Mouse (Mus musculus) brain, embryonic 14.5 days (tissue): ENCODE measurements around the gene Papln.

Source experiments
- CTCF ChIP-seq: fragments of 200-500 bp; IDR thresholded peaks from 2 replicates; pipeline ENCODE4 v1.5.1; 2012; ENCODE audit warnings: inconsistent platforms, mild to moderate bottlenecking, moderate library complexity, borderline replicate concordance; ENCODE audit not compliant: insufficient read depth, insufficient read length; ENCODE audit errors: extremely low read depth
- POLR2A ChIP-seq: fragments of 200-500 bp; IDR thresholded peaks from 2 replicates; pipeline ENCODE4 v1.6.1; 2012; ENCODE audit warnings: mild to moderate bottlenecking, inconsistent platforms, borderline replicate concordance; ENCODE audit not compliant: poor library complexity, insufficient read depth, insufficient read length, severe bottlenecking; ENCODE audit errors: extremely low read depth

DNA sequence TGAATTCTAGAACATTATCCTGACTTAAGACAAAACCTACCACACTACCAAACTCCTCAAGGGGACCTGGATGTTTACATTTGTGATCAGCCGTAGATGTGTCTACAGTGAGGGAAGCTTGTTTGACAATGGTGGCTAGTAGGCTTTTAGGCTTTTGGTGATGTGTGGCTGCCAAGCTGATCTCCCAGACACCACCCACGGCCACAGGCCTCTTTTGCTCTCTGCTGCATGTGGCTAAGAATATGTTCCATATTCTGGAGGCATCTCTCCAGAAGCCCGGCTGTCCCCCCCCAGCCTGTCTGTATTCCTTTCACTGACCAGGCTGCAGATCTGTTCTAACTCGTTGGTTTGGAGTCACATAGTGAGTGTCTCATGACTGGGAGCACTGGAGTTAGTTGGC is 27.3 kb downstream of the Papln start:
- TF ChIP-seq POLR2A (no peak), CTCF (no peak)
